Mouse (Mus musculus): Measurements from ENCODE around the gene Mob2. TPM values are rescaled to one million over a fixed set of nuclear protein-coding genes. Genes with fewer than 3 reads are reported as not detected.

The Mob2 gene
- total RNA-seq, 2 experiments from 2014 or later, result 50.1 to 52.1 TPM

Small RNA genes within 50 kb of the gene (microRNA-seq; reads per million reads assigned to microRNA genes)
- not detected for gene Mir3104

Other genes starting within 250 kb of the Mob2 start
- gene Muc5b, start 222.0 kb downstream of the Mob2 start, total RNA-seq (2021), result not detected
- gene Tollip, start 142.6 kb downstream of the Mob2 start, total RNA-seq (2021), result 10 to 100 TPM; 54.1 to 57.8 TPM
- 1 to 10 TPM; 7.0 to 7.3 TPM for gene Brsk2, start 111.3 kb downstream of the Mob2 start, total RNA-seq (2021)
- gene Dusp8, start 34.8 kb upstream of the Mob2 start, total RNA-seq (2021), result 1 to 10 TPM; 9.2 to 9.3 TPM
- gene Gm45618, start 59.7 kb upstream of the Mob2 start, total RNA-seq (2021), result not detected
- gene Gm39115, start 75.0 kb upstream of the Mob2 start, total RNA-seq (2021), result not detected
- not detected for gene Gm45337, start 83.5 kb upstream of the Mob2 start, total RNA-seq (2021)
- gene Gm29735, start 96.0 kb upstream of the Mob2 start, total RNA-seq (2021), result not detected
- not detected for gene Gm4553, start 104.7 kb upstream of the Mob2 start, total RNA-seq (2021)
- not detected for gene Krtap5-2, start 114.9 kb upstream of the Mob2 start, total RNA-seq (2021)
- not detected for gene Gm10153, start 129.3 kb upstream of the Mob2 start, total RNA-seq (2021)
- gene Krtap5-3, start 140.3 kb upstream of the Mob2 start, total RNA-seq (2021), result not detected
- gene Gm7579, start 150.8 kb upstream of the Mob2 start, total RNA-seq (2021), result not detected
- gene Krtap5-5, start 168.9 kb upstream of the Mob2 start, total RNA-seq (2021), result not detected
- gene Gm40460, start 180.0 kb upstream of the Mob2 start, total RNA-seq (2021), result not detected
- gene Gm2431, start 197.3 kb upstream of the Mob2 start, total RNA-seq (2021), result not detected
- gene Gm4559, start 213.3 kb upstream of the Mob2 start, total RNA-seq (2021), result not detected
- gene Krtap5-1, start 236.1 kb upstream of the Mob2 start, total RNA-seq (2021), result not detected
- gene Krtap5-4, start 242.5 kb upstream of the Mob2 start, total RNA-seq (2021), result not detected

All from adrenal gland, postnatal 4 days (tissue).